Mouse (Mus musculus) MEL-GATA-1-ER (cell line): ENCODE results near the gene Uri1.

ENCODE experiments used
- DNase-seq: peaks from one replicate; pipeline ENCODE4 v3.0.0-alpha.2; 2012; ENCODE audit warnings: low read depth; ENCODE audit errors: extremely low read depth

The Uri1 gene

GRCm38 (mm10) chr7:38023451-38023850, at the start of gene Uri1:
Gene Uri1 (minus strand): TSS chr7:38023551.
- no peak for DNase-seq

- DNase-seq = no peak
These were observed 47.7 kb upstream of the Uri1 start for GRCm38 (mm10) chr7:38071065-38071464.

GRCm38 (mm10) chr7:38070663-38071062, 47.3 kb upstream of the Uri1 start:
- DNase-seq = no peak

- peak; percentile 19 for DNase-seq
These were observed 41.1 kb upstream of the Uri1 start for GRCm38 (mm10) chr7:38064431-38064830.

- peak; percentile 74 for DNase-seq
These were observed 38.0 kb upstream of the Uri1 start for GRCm38 (mm10) chr7:38061060-38061970.

- no peak for DNase-seq
These were observed 36.4 kb upstream of the Uri1 start for GRCm38 (mm10) chr7:38059636-38060330.

GRCm38 (mm10) chr7:38059096-38059495, 35.7 kb upstream of the Uri1 start:
- no peak for DNase-seq

GRCm38 (mm10) chr7:38055996-38056395, 32.6 kb upstream of the Uri1 start:
- DNase-seq = no peak

GRCm38 (mm10) chr7:38054246-38054645, 30.9 kb upstream of the Uri1 start:
- DNase-seq = no peak

GRCm38 (mm10) chr7:38047229-38047628, 23.9 kb upstream of the Uri1 start:
- DNase-seq = no peak

GRCm38 (mm10) chr7:38041244-38041643, 17.9 kb upstream of the Uri1 start:
- no peak for DNase-seq

- DNase-seq = no peak
These were observed 14.2 kb upstream of the Uri1 start for GRCm38 (mm10) chr7:38037586-38037985.

GRCm38 (mm10) chr7:38031183-38031582, 7.8 kb upstream of the Uri1 start:
- no peak for DNase-seq

- peak; percentile 24 for DNase-seq
These were observed 7.3 kb upstream of the Uri1 start for GRCm38 (mm10) chr7:38030606-38031005.

GRCm38 (mm10) chr7:38029986-38030385, 6.6 kb upstream of the Uri1 start:
- peak; percentile 49 for DNase-seq

GRCm38 (mm10) chr7:38029083-38029482, 5.7 kb upstream of the Uri1 start:
- no peak for DNase-seq

- no peak for DNase-seq
These were observed 4.7 kb upstream of the Uri1 start for GRCm38 (mm10) chr7:38027940-38028600.

GRCm38 (mm10) chr7:38024839-38025238, 1.5 kb upstream of the Uri1 start:
- DNase-seq = no peak

- DNase-seq = no peak
These were observed 3.6 kb downstream of the Uri1 start for GRCm38 (mm10) chr7:38019770-38020169.

- peak; percentile 43 for DNase-seq
These were observed 4.0 kb downstream of the Uri1 start for GRCm38 (mm10) chr7:38019369-38019749.

- DNase-seq = peak; percentile 79
These were observed 4.7 kb downstream of the Uri1 start for GRCm38 (mm10) chr7:38018416-38019368.
